Mouse (Mus musculus): ENCODE measurements around the gene Gpsm3. TPM values are rescaled to one million over a fixed set of nuclear protein-coding genes. Genes with fewer than 3 reads are reported as not detected.

The Gpsm3 gene
- polyA plus RNA-seq, 1 experiment from 2014 or later: 4.8 TPM

GRCm38 (mm10) chr17:34563354-34563753, 26.3 kb upstream of the Gpsm3 start:
- 73% methylated on average over 11 of the region's 11 CpGs for WGBS
- DNase-seq (ENCODE audit: low spot score): no peak
- Histone ChIP-seq H3K9me3 (replicated peaks) (no peaks in the 10 kb centered on the region), H3K27ac (no peak overlapping the region), H3K36me3 (no peaks in the 10 kb centered on the region), H3K27me3 (ENCODE audit: low read depth, poor library complexity, severe bottlenecking) (no peaks in the 10 kb centered on the region), H3K4me3 (no peak overlapping the region), H3K4me1 (peaks cover 20% of the 10 kb centered on the region)

DNA sequence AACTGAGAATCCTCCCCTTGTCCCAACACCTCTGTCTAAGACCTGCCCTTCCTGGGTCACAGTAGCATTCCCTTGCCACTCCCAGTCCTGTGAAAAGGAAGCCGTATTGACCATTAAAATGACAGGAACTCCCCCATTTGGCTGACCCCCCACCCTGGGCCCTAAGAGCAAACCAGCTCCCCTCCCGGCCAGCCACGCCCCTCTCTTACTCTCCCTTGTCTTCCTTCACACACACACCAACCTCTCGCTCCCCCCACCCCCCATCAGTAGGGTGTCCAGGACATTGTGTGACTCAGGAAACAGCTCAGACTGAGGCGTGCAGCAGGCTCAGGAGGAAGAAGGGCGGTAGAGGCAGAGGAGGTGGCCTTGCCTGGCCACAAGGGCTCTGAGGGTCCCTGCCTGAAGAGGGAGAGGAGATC, 25.6 kb upstream of the Gpsm3 start, which contains the start of gene Notch4:
Gene Notch4 (plus strand): TSS at position 266 of the 419 bp plus-strand sequence.
- Histone ChIP-seq H3K4me3 (peak within 1 kb of the TSS; percentile 29), H3K9me3 (replicated peaks) (no peaks in the 10 kb centered on the region), H3K27me3 (ENCODE audit: low read depth, poor library complexity, severe bottlenecking) (no peaks in the 10 kb centered on the region), H3K4me1 (peaks cover 20% of the 10 kb centered on the region), H3K36me3 (no peaks in the 10 kb centered on the region), H3K27ac (peak within 1 kb of the TSS; percentile 73)
- DNase-seq (ENCODE audit: low spot score): no peak
- WGBS: 2% methylated on average over 6 of the region's 6 CpGs

- peak overlapping the region; percentile 29 for H3K4me3 ChIP-seq
- WGBS: 45% methylated on average over 3 of the region's 3 CpGs
- peaks cover 20% of the 10 kb centered on the region for H3K4me1 ChIP-seq
- H3K36me3 ChIP-seq: no peaks in the 10 kb centered on the region
- H3K27me3 ChIP-seq (ENCODE audit: low read depth, poor library complexity, severe bottlenecking): no peaks in the 10 kb centered on the region
- DNase-seq (ENCODE audit: low spot score): no peak
- H3K9me3 ChIP-seq (replicated peaks): no peaks in the 10 kb centered on the region
- peak overlapping the region; percentile 73 for H3K27ac ChIP-seq
These were observed 24.8 kb upstream of the Gpsm3 start for GRCm38 (mm10) chr17:34564796-34565195.

GRCm38 (mm10) chr17:34567311-34567710, 22.3 kb upstream of the Gpsm3 start:
- WGBS: 68% methylated on average over 9 of the region's 9 CpGs
- H3K27me3 ChIP-seq (ENCODE audit: low read depth, poor library complexity, severe bottlenecking): no peaks in the 10 kb centered on the region

GRCm38 (mm10) chr17:34568421-34568820, 21.2 kb upstream of the Gpsm3 start:
- Histone ChIP-seq H3K4me1 (peaks cover 24% of the 10 kb centered on the region), H3K27ac (no peak overlapping the region), H3K27me3 (ENCODE audit: low read depth, poor library complexity, severe bottlenecking) (no peaks in the 10 kb centered on the region), H3K36me3 (0 out of 2 replicates have a peak, but pooled peaks cover 2% of the 10 kb centered on the region), H3K4me3 (no peak overlapping the region), H3K9me3 (replicated peaks) (no peaks in the 10 kb centered on the region)
- WGBS: 88% methylated on average over 13 of the region's 13 CpGs
- no peak for DNase-seq (ENCODE audit: low spot score)

More at GRCm38 (mm10) chr17:34567311-34567710, 22.3 kb upstream of the Gpsm3 start:
- H3K36me3 ChIP-seq: 0 out of 2 replicates have a peak, but pooled peaks cover 2% of the 10 kb centered on the region
- H3K4me1 ChIP-seq: peaks cover 22% of the 10 kb centered on the region
- H3K9me3 ChIP-seq (replicated peaks): no peaks in the 10 kb centered on the region
- DNase-seq (ENCODE audit: low spot score): no peak
- H3K27ac ChIP-seq: no peak overlapping the region
- H3K4me3 ChIP-seq: no peak overlapping the region

DNA sequence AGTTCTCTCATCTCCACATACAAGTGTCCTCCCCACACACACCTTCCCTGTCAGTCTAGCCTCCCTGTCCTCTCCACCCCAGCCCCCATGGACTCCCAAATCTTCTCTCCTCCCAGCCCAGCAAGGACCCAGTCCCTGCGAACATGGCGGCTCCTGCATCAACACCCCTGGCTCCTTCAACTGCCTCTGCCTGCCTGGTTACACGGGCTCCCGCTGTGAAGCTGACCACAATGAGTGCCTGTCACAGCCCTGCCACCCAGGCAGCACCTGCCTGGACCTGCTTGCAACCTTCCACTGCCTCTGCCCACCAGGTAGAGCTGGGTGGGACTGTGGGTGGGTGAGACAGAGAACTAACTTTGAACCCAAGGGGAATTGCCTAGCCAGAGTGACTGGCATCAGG, 19.7 kb upstream of the Gpsm3 start:
- no peak for DNase-seq (ENCODE audit: low spot score)
- Histone ChIP-seq H3K27ac (0 out of 2 replicates have a peak overlapping the region, but pooled peaks have one; percentile 16), H3K27me3 (ENCODE audit: low read depth, poor library complexity, severe bottlenecking) (no peaks in the 10 kb centered on the region), H3K9me3 (replicated peaks) (no peaks in the 10 kb centered on the region), H3K4me1 (peaks cover 13% of the 10 kb centered on the region), H3K4me3 (no peak overlapping the region), H3K36me3 (0 out of 2 replicates have a peak, but pooled peaks cover 2% of the 10 kb centered on the region)
- WGBS: 73% methylated on average over 4 of the region's 4 CpGs

GRCm38 (mm10) chr17:34571875-34572274, 17.7 kb upstream of the Gpsm3 start:
- Histone ChIP-seq H3K4me1 (peaks cover 9% of the 10 kb centered on the region; the same call in 1 of the 2 replicates), H3K27me3 (ENCODE audit: low read depth, poor library complexity, severe bottlenecking) (no peaks in the 10 kb centered on the region), H3K27ac (0 out of 2 replicates have a peak overlapping the region, but pooled peaks have one; percentile 5), H3K4me3 (no peak overlapping the region), H3K36me3 (0 out of 2 replicates have a peak, but pooled peaks cover 2% of the 10 kb centered on the region), H3K9me3 (replicated peaks) (no peaks in the 10 kb centered on the region)
- WGBS: 19% methylated on average over 5 of the region's 5 CpGs
- DNase-seq (ENCODE audit: low spot score): no peak

GRCm38 (mm10) chr17:34572361-34572760, 17.2 kb upstream of the Gpsm3 start:
- H3K27me3 ChIP-seq (ENCODE audit: low read depth, poor library complexity, severe bottlenecking): no peaks in the 10 kb centered on the region
- no peaks in the 10 kb centered on the region for H3K9me3 ChIP-seq (replicated peaks)
- H3K4me3 ChIP-seq: no peak overlapping the region
- WGBS: 17% methylated on average over 15 of the region's 15 CpGs
- peaks cover 9% of the 10 kb centered on the region; the same call in 1 of the 2 replicates for H3K4me1 ChIP-seq
- DNase-seq (ENCODE audit: low spot score): no peak
- H3K36me3 ChIP-seq: 0 out of 2 replicates have a peak, but pooled peaks cover 2% of the 10 kb centered on the region
- peak overlapping the region; percentile 5; the same call in 1 of the 2 replicates for H3K27ac ChIP-seq

- H3K27me3 ChIP-seq (ENCODE audit: low read depth, poor library complexity, severe bottlenecking): no peaks in the 10 kb centered on the region
- DNase-seq (ENCODE audit: low spot score): no peak
- peaks cover 5% of the 10 kb centered on the region; the same call in 1 of the 2 replicates for H3K4me1 ChIP-seq
- no peak overlapping the region for H3K27ac ChIP-seq
- WGBS: 74% methylated on average over 5 of the region's 5 CpGs
- H3K4me3 ChIP-seq: no peak overlapping the region
- 0 out of 2 replicates have a peak, but pooled peaks cover under 1% of the 10 kb centered on the region for H3K36me3 ChIP-seq
- no peaks in the 10 kb centered on the region for H3K9me3 ChIP-seq (replicated peaks)
These were observed 13.0 kb upstream of the Gpsm3 start for GRCm38 (mm10) chr17:34576577-34576976.

- Histone ChIP-seq H3K27me3 (ENCODE audit: low read depth, poor library complexity, severe bottlenecking) (no peaks in the 10 kb centered on the region), H3K27ac (no peak overlapping the region), H3K4me3 (no peak overlapping the region), H3K9me3 (replicated peaks) (no peaks in the 10 kb centered on the region), H3K4me1 (0 out of 2 replicates have a peak, but pooled peaks cover under 1% of the 10 kb centered on the region), H3K36me3 (no peaks in the 10 kb centered on the region)
- DNase-seq (ENCODE audit: low spot score): no peak
- WGBS: 91% methylated on average over 3 of the region's 3 CpGs
These were observed 11.5 kb upstream of the Gpsm3 start for GRCm38 (mm10) chr17:34578070-34578469.

GRCm38 (mm10) chr17:34582528-34582927, 7.1 kb upstream of the Gpsm3 start:
- H3K4me1 ChIP-seq: peaks cover 33% of the 10 kb centered on the region
- no peaks in the 10 kb centered on the region for H3K27me3 ChIP-seq (ENCODE audit: low read depth, poor library complexity, severe bottlenecking)
- no peaks in the 10 kb centered on the region for H3K9me3 ChIP-seq (replicated peaks)
- no peak for DNase-seq (ENCODE audit: low spot score)
- peak overlapping the region; percentile 51; the same call in 1 of the 2 replicates for H3K27ac ChIP-seq
- 82% methylated on average over 12 of the region's 12 CpGs for WGBS
- H3K36me3 ChIP-seq: no peaks in the 10 kb centered on the region
- no peak overlapping the region for H3K4me3 ChIP-seq

DNA sequence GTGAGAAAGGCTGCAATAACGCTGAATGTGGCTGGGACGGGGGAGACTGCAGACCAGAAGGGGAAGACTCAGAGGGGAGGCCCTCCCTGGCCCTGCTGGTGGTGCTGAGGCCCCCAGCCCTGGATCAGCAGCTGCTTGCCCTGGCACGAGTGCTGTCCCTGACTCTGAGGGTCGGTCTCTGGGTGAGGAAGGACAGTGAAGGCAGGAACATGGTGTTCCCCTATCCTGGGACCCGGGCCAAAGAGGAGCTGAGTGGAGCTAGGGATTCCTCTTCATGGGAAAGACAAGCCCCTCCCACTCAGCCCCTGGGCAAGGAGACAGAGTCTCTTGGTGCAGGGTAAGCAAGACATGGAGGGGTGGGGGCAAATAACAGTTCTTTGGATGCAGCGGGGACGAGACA, 6.2 kb upstream of the Gpsm3 start:
- peaks cover 40% of the 10 kb centered on the region for H3K4me1 ChIP-seq
- no peaks in the 10 kb centered on the region for H3K27me3 ChIP-seq (ENCODE audit: low read depth, poor library complexity, severe bottlenecking)
- no peak for DNase-seq (ENCODE audit: low spot score)
- H3K36me3 ChIP-seq: no peaks in the 10 kb centered on the region
- H3K4me3 ChIP-seq: no peak overlapping the region
- H3K27ac ChIP-seq: peak overlapping the region; percentile 48; the same call in 1 of the 2 replicates
- 66% methylated on average over 7 of the region's 7 CpGs for WGBS
- no peaks in the 10 kb centered on the region for H3K9me3 ChIP-seq (replicated peaks)

DNA sequence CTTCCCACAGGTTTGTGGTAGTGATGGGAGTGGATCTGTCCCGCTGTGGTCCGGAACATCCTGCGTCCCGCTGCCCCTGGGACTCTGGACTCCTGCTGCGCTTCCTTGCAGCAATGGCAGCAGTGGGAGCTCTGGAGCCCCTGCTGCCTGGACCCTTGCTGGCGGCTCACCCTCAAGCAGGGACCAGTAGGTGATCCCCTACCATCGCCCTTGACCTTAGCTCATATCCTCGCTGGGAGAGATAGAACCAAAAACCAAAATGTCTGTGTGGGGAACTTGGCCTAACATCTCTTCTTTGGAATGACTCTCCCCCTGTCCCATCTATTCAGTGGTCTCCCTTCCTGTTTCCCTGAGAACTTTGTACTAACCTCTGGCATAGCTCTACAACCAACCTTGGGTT, 5.8 kb upstream of the Gpsm3 start:
- H3K36me3 ChIP-seq: no peaks in the 10 kb centered on the region
- no peaks in the 10 kb centered on the region for H3K9me3 ChIP-seq (replicated peaks)
- 0 out of 2 replicates have a peak overlapping the region, but pooled peaks have one; percentile 48 for H3K27ac ChIP-seq
- peaks cover 44% of the 10 kb centered on the region for H3K4me1 ChIP-seq
- DNase-seq (ENCODE audit: low spot score): no peak
- no peaks in the 10 kb centered on the region for H3K27me3 ChIP-seq (ENCODE audit: low read depth, poor library complexity, severe bottlenecking)
- 86% methylated on average over 8 of the region's 8 CpGs for WGBS
- H3K4me3 ChIP-seq: no peak overlapping the region

All from limb, embryonic 10.5 days (tissue).